Mouse (Mus musculus) liver, embryonic 14.5 days (tissue): ENCODE results near the gene Sh2d4b.

Experiments used
- CTCF ChIP-seq: IDR thresholded peaks from 2 replicates; pipeline ENCODE4 v1.5.1; 2016; ENCODE audit warnings: antibody characterized with exemption, low read depth, control low read depth
- EP300 ChIP-seq: IDR thresholded peaks from 2 replicates; pipeline ENCODE4 v1.6.1; 2016; ENCODE audit warnings: antibody characterized with exemption, low read depth

DNA sequence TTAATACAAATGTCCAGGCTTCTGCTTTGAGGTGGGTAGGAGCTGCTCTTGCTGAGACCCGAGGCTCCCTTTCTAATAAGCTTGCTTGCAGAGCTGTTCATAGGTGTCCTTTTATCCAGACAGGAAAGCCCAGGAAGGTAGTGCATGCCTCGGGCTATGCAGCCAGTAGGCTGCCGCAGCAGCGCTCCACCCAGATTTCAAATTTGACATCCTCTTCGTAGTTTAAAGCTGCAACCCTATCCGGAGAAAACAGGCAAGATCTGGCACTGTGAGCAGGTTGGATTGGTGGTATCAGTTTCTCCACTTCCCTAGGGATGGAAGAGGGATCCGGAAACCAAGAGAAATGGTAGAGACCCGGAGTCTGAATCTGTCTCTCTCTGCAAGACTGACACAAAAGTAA lies 818 bp upstream of the Sh2d4b start:
- TF ChIP-seq CTCF (no peak), EP300 (no peak)
